Mouse (Mus musculus) kidney, postnatal 0 days (tissue): ENCODE measurements around the gene 6030458C11Rik. TPM values are rescaled to one million over a fixed set of nuclear protein-coding genes. Genes with fewer than 3 reads are reported as not detected.

Experiments used
- ATAC-seq: fragments of 200-750 bp; cut with Nextera tagmentation; replicated peaks from 2 replicates; pipeline ENCODE4 v1.8.0; 2017; ENCODE audit warnings: low read depth, moderate number of reproducible peaks, moderate TSS enrichment, moderate library complexity; ENCODE audit not compliant: low FRiP score
- DNase-seq: peaks from one replicate; pipeline ENCODE4 v3.0.0-alpha.2; 2016; ENCODE audit warnings: low spot score
- H3K27ac ChIP-seq: fragments of 300-500 bp; sonication (generic); 2 replicates; pipeline ENCODE4 v1.5.1; 2014; ENCODE audit warnings: mild to moderate bottlenecking
- H3K27me3 ChIP-seq: fragments of 300-500 bp; sonication (generic); 2 replicates; pipeline ENCODE4 v1.6.1; 2014; ENCODE audit warnings: low read length, mixed read lengths; ENCODE audit not compliant: insufficient read depth
- H3K36me3 ChIP-seq: fragments of 300-500 bp; sonication (generic); 2 replicates; pipeline ENCODE4 v1.6.1; 2014; ENCODE audit warnings: low read length, mixed read lengths; ENCODE audit not compliant: insufficient read depth
- H3K4me1 ChIP-seq: fragments of 300-500 bp; sonication (generic); replicated peaks from 2 replicates; pipeline ENCODE4 v1.6.1; 2014; ENCODE audit warnings: antibody characterized with exemption, low read length, mixed read lengths; ENCODE audit not compliant: insufficient read depth
- H3K4me2 ChIP-seq: fragments of 300-500 bp; sonication (generic); 2 replicates; pipeline ENCODE4 v1.6.1; 2014; ENCODE audit warnings: mild to moderate bottlenecking, low read length, moderate library complexity, mixed read lengths
- H3K4me3 ChIP-seq: fragments of 300-500 bp; sonication (generic); replicated peaks from 2 replicates; pipeline ENCODE4 v1.5.1; 2014; ENCODE audit warnings: low read depth, low read length
- H3K9ac ChIP-seq: fragments of 300-500 bp; sonication (generic); 2 replicates; pipeline ENCODE4 v1.6.1; 2014; ENCODE audit warnings: low read depth, low read length
- H3K9me3 ChIP-seq: fragments of 300-500 bp; sonication (generic); replicated peaks from 2 replicates; pipeline ENCODE4 v1.6.1; 2016; ENCODE audit warnings: low read length, inconsistent platforms, mixed read lengths
- CTCF ChIP-seq: IDR thresholded peaks from 2 replicates; pipeline ENCODE4 v1.5.1; 2016; ENCODE audit warnings: antibody characterized with exemption, low read depth, mild to moderate bottlenecking, moderate library complexity
- WGBS: fragments of 180-500 bp; shearing (Covaris S2); extraction: QIAGEN DNeasy Blood & Tissue Kit; methylation state at CpG from one replicate; pipeline ENCODE4 v1.1.7; 2014; 5-methylcytosine and 5-hydroxymethylcytosine counted together
- microRNA-seq: library from miRNA; unstranded; fragments of <30 nt; microRNA quantifications from one replicate; pipeline ENCODE4, GENCODE M21; 2016
- polyA plus RNA-seq: library from polyadenylated mRNA; unstranded; fragments of >200 nt; fragmentation: Nextera tagmentation; extraction: Ambion mirVana; gene quantifications from 2 replicates; pipeline ENCODE4 v1.2.1, GENCODE M21; 2015

The 6030458C11Rik gene
- polyA plus RNA-seq, 1 experiment from 2014 or later: 20.8 TPM

GRCm38 (mm10) chr15:12770958-12771357 lies 53.5 kb downstream of the 6030458C11Rik start:
- Histone ChIP-seq H3K9me3 (no peaks in the 10 kb centered on the region), H3K4me1 (no peaks in the 10 kb centered on the region), H3K4me2 (no peak overlapping the region), H3K27me3 (no peaks in the 10 kb centered on the region), H3K9ac (no peak overlapping the region), H3K36me3 (no peaks in the 10 kb centered on the region), H3K4me3 (no peak overlapping the region), H3K27ac (no peak overlapping the region)
- 72% methylated on average over 7 of the region's 7 CpGs for WGBS
- TF ChIP-seq CTCF: no peak
- ATAC-seq: no peak
- DNase-seq: no peak

- no peaks in the 10 kb centered on the region for H3K4me1 ChIP-seq
- no peaks in the 10 kb centered on the region for H3K36me3 ChIP-seq
- H3K4me2 ChIP-seq: no peak overlapping the region
- no peak overlapping the region for H3K27ac ChIP-seq
- WGBS: 70% methylated on average over 4 of the region's 4 CpGs
- H3K27me3 ChIP-seq: no peaks in the 10 kb centered on the region
- no peak overlapping the region for H3K9ac ChIP-seq
- no peak for ATAC-seq
- H3K4me3 ChIP-seq: no peak overlapping the region
- no peak for DNase-seq
- no peak for TF ChIP-seq CTCF
- no peaks in the 10 kb centered on the region for H3K9me3 ChIP-seq
Measured at GRCm38 (mm10) chr15:12766848-12767247, 57.6 kb downstream of the 6030458C11Rik start.

GRCm38 (mm10) chr15:12763147-12763546 lies 61.3 kb downstream of the 6030458C11Rik start:
- H3K27ac ChIP-seq: no peak overlapping the region
- no peak overlapping the region for H3K9ac ChIP-seq
- 0 out of 2 replicates have a peak overlapping the region, but pooled peaks have one; percentile 3 for H3K4me2 ChIP-seq
- no peaks in the 10 kb centered on the region for H3K27me3 ChIP-seq
- no peaks in the 10 kb centered on the region for H3K9me3 ChIP-seq
- no peaks in the 10 kb centered on the region for H3K4me1 ChIP-seq
- no peak for TF ChIP-seq CTCF
- no peaks in the 10 kb centered on the region for H3K36me3 ChIP-seq
- no peak overlapping the region for H3K4me3 ChIP-seq
- DNase-seq: peak; percentile 56
- ATAC-seq: no peak
- 28% methylated on average over 10 of the region's 10 CpGs for WGBS

GRCm38 (mm10) chr15:12762258-12762913 lies 62.1 kb downstream of the 6030458C11Rik start:
- no peak overlapping the region for H3K9ac ChIP-seq
- no peaks in the 10 kb centered on the region for H3K4me1 ChIP-seq
- 49% methylated on average over 11 of the region's 11 CpGs for WGBS
- no peaks in the 10 kb centered on the region for H3K36me3 ChIP-seq
- no peaks in the 10 kb centered on the region for H3K27me3 ChIP-seq
- no peak overlapping the region for H3K27ac ChIP-seq
- no peak for TF ChIP-seq CTCF
- H3K4me2 ChIP-seq: no peak overlapping the region
- no peak overlapping the region for H3K4me3 ChIP-seq
- ATAC-seq (no peak), DNase-seq (peak; percentile 67)
- no peaks in the 10 kb centered on the region for H3K9me3 ChIP-seq

- Histone ChIP-seq H3K36me3 (no peaks in the 10 kb centered on the region), H3K27ac (no peak overlapping the region), H3K27me3 (no peaks in the 10 kb centered on the region), H3K4me3 (no peak overlapping the region), H3K4me2 (no peak overlapping the region), H3K9me3 (no peaks in the 10 kb centered on the region), H3K4me1 (no peaks in the 10 kb centered on the region), H3K9ac (no peak overlapping the region)
- 88% methylated on average over 6 of the region's 6 CpGs for WGBS
- DNase-seq (no peak), ATAC-seq (no peak)
- no peak for TF ChIP-seq CTCF
Measured at GRCm38 (mm10) chr15:12760747-12761146, 63.7 kb downstream of the 6030458C11Rik start.

- no peaks in the 10 kb centered on the region for H3K9me3 ChIP-seq
- no peaks in the 10 kb centered on the region for H3K27me3 ChIP-seq
- WGBS: 50% methylated on average over 5 of the region's 5 CpGs
- ATAC-seq: no peak
- no peak overlapping the region for H3K9ac ChIP-seq
- H3K27ac ChIP-seq: no peak overlapping the region
- TF ChIP-seq CTCF: no peak
- H3K36me3 ChIP-seq: no peaks in the 10 kb centered on the region
- no peak overlapping the region for H3K4me3 ChIP-seq
- no peaks in the 10 kb centered on the region for H3K4me1 ChIP-seq
- H3K4me2 ChIP-seq: no peak overlapping the region
- DNase-seq: no peak
Measured at GRCm38 (mm10) chr15:12758461-12758860, 66.0 kb downstream of the 6030458C11Rik start.

Small RNA genes within 50 kb of the gene (microRNA-seq; reads per million reads assigned to microRNA genes)
- not detected for gene Gm47288

Other genes starting within 250 kb of the 6030458C11Rik start
- gene Pdzd2, start 84.7 kb downstream of the 6030458C11Rik start, polyA plus RNA-seq: 17.1 and 19.1 TPM in 2 replicates
- gene Drosha, start 166 bp upstream of the 6030458C11Rik start, polyA plus RNA-seq: 22.3 and 25.9 TPM in 2 replicates